Comparison of ENCODE assay signal across 20 mouse cellular contexts in the genomic region with DNA sequence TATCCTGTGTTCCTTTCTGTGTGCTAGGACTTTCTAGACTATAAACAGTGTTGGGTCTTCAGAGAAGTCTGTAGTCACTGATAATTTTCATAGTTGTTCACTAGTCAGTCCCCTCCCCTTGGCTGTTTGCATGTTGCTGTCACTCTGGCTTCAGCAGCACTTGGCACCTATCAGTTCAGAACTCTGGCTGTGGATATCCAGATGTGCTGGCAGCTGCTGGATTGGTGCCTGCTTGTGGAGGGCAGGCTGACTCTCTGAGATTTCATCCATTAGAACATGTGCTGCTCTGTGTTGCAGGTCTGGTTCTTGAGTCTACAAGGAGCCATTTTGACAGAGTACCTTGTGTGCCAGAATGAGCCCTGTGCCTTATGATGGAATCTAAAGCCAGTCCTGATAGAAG.
DNase-seq lines count a peak whose midpoint lies in the region; ATAC-seq and TF ChIP-seq lines count a peak whose summit lies in the region.
"Had no signal": no experiment of that assay in that cellular context is flagged by ENCODE, and none has a peak within 500 bp of the region (broad histone marks: within the 10 kb centered on the region; RNA-seq: fewer than 3 reads in every experiment).

No protein-coding gene starts in this region.

- no peaks in the 10 kb centered on the region for H3K9me3 ChIP-seq in embryonic facial prominence, embryonic 15.5 days (replicated peaks)
- peaks cover 11% of the 10 kb centered on the region; the same call in 1 of the 2 replicates for H3K9me3 ChIP-seq in embryonic facial prominence, embryonic 10.5 days
- peaks cover 5% of the 10 kb centered on the region for H3K9me3 ChIP-seq in heart, embryonic 16.5 days (replicated peaks; ENCODE audit: control insufficient read depth, low read length)
- 0 out of 2 replicates have a peak, but pooled peaks cover 2% of the 10 kb centered on the region for H3K9me3 ChIP-seq in heart, embryonic 11.5 days (replicated peaks; ENCODE audit: control insufficient read depth, low read length)
- no peaks in the 10 kb centered on the region for H3K9me3 ChIP-seq in lung, postnatal 0 days (ENCODE audit: low read length)
- H3K9me3 ChIP-seq: hindbrain, embryonic 15.5 days; limb, embryonic 10.5 days had no signal

- no peak overlapping the region for H3K4me3 ChIP-seq in embryonic facial prominence, embryonic 15.5 days (replicated peaks)
- no peak overlapping the region for H3K4me3 ChIP-seq in embryonic facial prominence, embryonic 10.5 days
- H3K4me3 ChIP-seq in heart, embryonic 16.5 days (ENCODE audit: low read length): no peak overlapping the region
- no peak overlapping the region for H3K4me3 ChIP-seq in heart, embryonic 11.5 days (ENCODE audit: low read depth, low read length)
- no peak overlapping the region for H3K4me3 ChIP-seq in lung, postnatal 0 days (ENCODE audit: low read depth, low read length)
- H3K4me3 ChIP-seq: hindbrain, embryonic 15.5 days; limb, embryonic 10.5 days had no signal

- H3K9ac ChIP-seq in embryonic facial prominence, embryonic 15.5 days: no peak overlapping the region
- no peak overlapping the region for H3K9ac ChIP-seq in heart, embryonic 16.5 days (ENCODE audit: low read length)
- H3K9ac ChIP-seq in heart, embryonic 11.5 days (ENCODE audit: low read depth, low read length): no peak overlapping the region
- H3K9ac ChIP-seq in lung, postnatal 0 days (replicated peaks; ENCODE audit: low read depth): no peak overlapping the region
- H3K9ac ChIP-seq: forebrain, postnatal 0 days; hindbrain, embryonic 15.5 days had no signal

- 0 out of 2 replicates have a peak overlapping the region, but pooled peaks have one; percentile 11 for H3K27ac ChIP-seq in embryonic facial prominence, embryonic 15.5 days (replicated peaks)
- no peak overlapping the region for H3K27ac ChIP-seq in embryonic facial prominence, embryonic 10.5 days (replicated peaks)
- peak overlapping the region; percentile 25; the same call in 1 of the 2 replicates for H3K27ac ChIP-seq in heart, embryonic 16.5 days (ENCODE audit: low read length)
- H3K27ac ChIP-seq in heart, embryonic 11.5 days (ENCODE audit: low read depth, low read length): no peak overlapping the region
- 0 out of 2 replicates have a peak overlapping the region, but pooled peaks have one; percentile 20 for H3K27ac ChIP-seq in lung, postnatal 0 days (ENCODE audit: low read length)
- H3K27ac ChIP-seq: hindbrain, embryonic 15.5 days; limb, embryonic 10.5 days had no signal

- H3K27me3 ChIP-seq in embryonic facial prominence, embryonic 15.5 days: no peaks in the 10 kb centered on the region
- no peaks in the 10 kb centered on the region for H3K27me3 ChIP-seq in embryonic facial prominence, embryonic 10.5 days (replicated peaks; ENCODE audit: low read depth, poor library complexity, severe bottlenecking)
- no peaks in the 10 kb centered on the region for H3K27me3 ChIP-seq in heart, embryonic 16.5 days (ENCODE audit: control insufficient read depth, insufficient read depth, low read length)
- no peaks in the 10 kb centered on the region for H3K27me3 ChIP-seq in heart, embryonic 11.5 days (ENCODE audit: control insufficient read depth, insufficient read depth, low read length)
- no peaks in the 10 kb centered on the region for H3K27me3 ChIP-seq in lung, postnatal 0 days (replicated peaks; ENCODE audit: insufficient read depth, low read length)
- H3K27me3 ChIP-seq: hindbrain, embryonic 15.5 days had no signal

- no peak for DNase-seq in embryonic facial prominence, embryonic 10.5 days (ENCODE audit: low spot score)
- no peak for DNase-seq in lung, postnatal 0 days (ENCODE audit: low spot score)
- no peak for DNase-seq in lung, postnatal 36 days
- DNase-seq in right cerebral cortex, postnatal 10 days (ENCODE audit: low spot score in 2 of 2): no peak
- no peak for DNase-seq in cerebellum, adult 18-20 months
- DNase-seq: adrenal gland, postnatal 36 days; cerebellum, adult 11 months; cerebellum, postnatal 10 days; forebrain, postnatal 0 days; kidney, adult 2 months; kidney, postnatal 10 days; liver; midbrain, embryonic 14.5 days; right cerebral cortex, postnatal 14 days; spleen, adult 18-20 months had no signal

- no peak for ATAC-seq in embryonic facial prominence, embryonic 15.5 days (ENCODE audit: insufficient number of reproducible peaks, low FRiP score, low TSS enrichment, low read depth)
- no peak for ATAC-seq in heart, embryonic 16.5 days (replicated peaks; ENCODE audit: extremely low read depth, insufficient read depth, low FRiP score)
- ATAC-seq in heart, embryonic 11.5 days (replicated peaks; ENCODE audit: insufficient number of reproducible peaks, low FRiP score, low TSS enrichment): no peak
- ATAC-seq in lung, postnatal 0 days: no peak
- ATAC-seq: forebrain, postnatal 0 days had no signal

- no peak overlapping the region for H3K4me2 ChIP-seq in embryonic facial prominence, embryonic 15.5 days (replicated peaks)
- H3K4me2 ChIP-seq in heart, embryonic 16.5 days (ENCODE audit: low read depth, low read length): no peak overlapping the region
- H3K4me2 ChIP-seq in heart, embryonic 11.5 days: no peak overlapping the region
- H3K4me2 ChIP-seq in lung, postnatal 0 days (replicated peaks; ENCODE audit: low read depth, low read length): no peak overlapping the region
- H3K4me2 ChIP-seq: hindbrain, embryonic 15.5 days had no signal

- no peaks in the 10 kb centered on the region for H3K36me3 ChIP-seq in embryonic facial prominence, embryonic 15.5 days
- peaks cover 8% of the 10 kb centered on the region; the same call in 1 of the 2 replicates for H3K36me3 ChIP-seq in embryonic facial prominence, embryonic 10.5 days (replicated peaks)
- H3K36me3 ChIP-seq in heart, embryonic 16.5 days (ENCODE audit: control insufficient read depth, insufficient read depth): no peaks in the 10 kb centered on the region
- H3K36me3 ChIP-seq in heart, embryonic 11.5 days (ENCODE audit: control insufficient read depth, insufficient read depth, low read length): no peaks in the 10 kb centered on the region
- no peaks in the 10 kb centered on the region for H3K36me3 ChIP-seq in lung, postnatal 0 days (ENCODE audit: insufficient read depth, low read length)
- H3K36me3 ChIP-seq: hindbrain, embryonic 15.5 days had no signal

- peaks cover 30% of the 10 kb centered on the region for H3K4me1 ChIP-seq in embryonic facial prominence, embryonic 15.5 days
- peaks cover 31% of the 10 kb centered on the region for H3K4me1 ChIP-seq in embryonic facial prominence, embryonic 10.5 days
- peaks cover 29% of the 10 kb centered on the region for H3K4me1 ChIP-seq in heart, embryonic 16.5 days (ENCODE audit: control insufficient read depth, insufficient read depth, low read length)
- H3K4me1 ChIP-seq in heart, embryonic 11.5 days (ENCODE audit: control insufficient read depth, insufficient read depth, low read length): peaks cover 43% of the 10 kb centered on the region
- peaks cover 5% of the 10 kb centered on the region; the same call in 1 of the 2 replicates for H3K4me1 ChIP-seq in lung, postnatal 0 days (ENCODE audit: insufficient read depth, low read depth, low read length)

- no peak for TF ChIP-seq EP300 in lung, postnatal 0 days (IDR thresholded peaks at IDR 0.05)

- TF ChIP-seq CTCF in lung, postnatal 0 days (IDR thresholded peaks at IDR 0.05): no peak

Comparison
In these comparisons a context has a peak if more than half of its experiments do, and no peak if none do; other contexts are left out.
1. H3K27ac ChIP-seq: peak in embryonic facial prominence, embryonic 15.5 days (single experiment), heart, embryonic 16.5 days (single experiment) and lung, postnatal 0 days (single experiment); none in embryonic facial prominence, embryonic 10.5 days (single experiment) and heart, embryonic 11.5 days (single experiment).